Mouse (Mus musculus) heart, adult 2 months (tissue): ENCODE results near the gene Eea1.

ENCODE experiments used
- CTCF ChIP-seq: fragments of 200-600 bp; IDR thresholded peaks from 2 replicates; pipeline ENCODE4 v1.8.1; 2022; ENCODE audit warnings: antibody characterized with exemption, mild to moderate bottlenecking, moderate library complexity
- EP300 ChIP-seq: fragments of 200-500 bp; IDR thresholded peaks from 2 replicates; pipeline ENCODE4 v1.6.1; 2011; ENCODE audit warnings: low read depth, low read length, control low read depth; ENCODE audit not compliant: insufficient read depth

DNA sequence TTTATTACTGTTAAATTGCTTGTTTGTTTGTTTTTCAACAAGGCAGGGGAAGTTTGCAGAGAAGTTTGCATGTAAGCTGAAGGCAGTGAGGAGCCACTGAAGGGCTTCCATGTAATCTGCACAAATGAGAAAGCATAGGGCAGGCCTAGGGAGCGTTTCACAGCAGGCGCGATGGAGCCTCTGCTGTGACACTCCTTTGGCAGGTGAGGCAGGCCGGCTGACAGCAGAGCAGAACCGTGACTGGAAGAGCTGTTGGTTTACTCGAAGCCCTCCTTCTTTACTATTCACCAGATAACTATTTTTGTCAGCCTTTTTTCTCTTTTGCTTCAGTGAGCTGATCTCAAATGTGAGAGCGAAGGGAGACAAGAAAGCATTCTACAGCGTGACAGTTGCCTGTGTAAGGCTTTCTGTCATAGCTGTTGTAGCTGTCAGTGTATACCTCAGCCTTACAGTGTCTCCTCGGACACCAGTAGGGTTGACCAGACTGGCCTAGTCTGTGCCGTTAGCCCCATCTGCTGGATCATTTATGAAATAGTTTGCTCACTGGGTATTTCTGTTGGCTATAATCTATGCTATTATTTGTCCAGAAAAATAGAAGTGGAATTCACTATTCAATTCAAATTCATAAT is 93.0 kb downstream of the Eea1 start:
- TF ChIP-seq EP300: 0 out of 2 replicates have a peak, but pooled peaks have one; percentile 36
- TF ChIP-seq CTCF: peak; percentile 84
